Mouse (Mus musculus): ENCODE results near the gene Rbm4b. TPM values are rescaled to one million over a fixed set of nuclear protein-coding genes. Genes with fewer than 3 reads are reported as not detected.

Gene Rbm4b
- polyA plus RNA-seq, 1 experiment = 5.3 TPM

DNA sequence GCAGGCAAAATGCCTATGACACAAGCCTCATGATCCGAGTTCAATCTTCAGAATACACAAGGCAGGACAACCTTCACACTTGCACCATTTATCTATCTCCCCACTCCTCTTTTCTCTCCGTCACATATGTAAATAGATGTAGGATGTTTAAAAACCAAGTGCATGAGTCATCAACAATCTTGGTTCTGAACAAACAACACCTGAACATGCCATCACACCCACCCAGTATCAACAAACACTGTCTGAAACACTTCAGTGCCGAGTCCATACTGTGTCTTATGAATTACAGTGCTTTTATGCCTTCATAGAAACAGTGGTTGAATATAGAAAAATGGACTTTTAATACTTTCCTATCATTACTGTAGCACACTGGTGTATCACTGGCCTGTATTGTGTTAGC lies 16.5 kb downstream of the Rbm4b start:
- no peak for TF ChIP-seq GATA1 (IDR thresholded peaks at IDR 0.05; ENCODE audit: low read length)

GRCm38 (mm10) chr19:4782891-4783290 lies 26.6 kb downstream of the Rbm4b start:
- no peak for TF ChIP-seq GATA1 (IDR thresholded peaks at IDR 0.05; ENCODE audit: low read length)

GRCm38 (mm10) chr19:4785206-4785605 lies 28.9 kb downstream of the Rbm4b start:
- no peak for TF ChIP-seq GATA1 (IDR thresholded peaks at IDR 0.05; ENCODE audit: low read length)

- TF ChIP-seq GATA1 (IDR thresholded peaks at IDR 0.05; ENCODE audit: low read length) = no peak
These were observed 30.0 kb downstream of the Rbm4b start for GRCm38 (mm10) chr19:4786313-4786712.

- no peak for TF ChIP-seq GATA1 (IDR thresholded peaks at IDR 0.05; ENCODE audit: low read length)
These were observed 37.1 kb downstream of the Rbm4b start for GRCm38 (mm10) chr19:4793281-4793830.

GRCm38 (mm10) chr19:4793831-4794422 lies 37.6 kb downstream of the Rbm4b start, which contains the start of gene Rbm4:
TSS of gene Rbm4 (minus strand) at chr19:4793901.
- TF ChIP-seq GATA1 (IDR thresholded peaks at IDR 0.05; ENCODE audit: low read length) = no peak

DNA sequence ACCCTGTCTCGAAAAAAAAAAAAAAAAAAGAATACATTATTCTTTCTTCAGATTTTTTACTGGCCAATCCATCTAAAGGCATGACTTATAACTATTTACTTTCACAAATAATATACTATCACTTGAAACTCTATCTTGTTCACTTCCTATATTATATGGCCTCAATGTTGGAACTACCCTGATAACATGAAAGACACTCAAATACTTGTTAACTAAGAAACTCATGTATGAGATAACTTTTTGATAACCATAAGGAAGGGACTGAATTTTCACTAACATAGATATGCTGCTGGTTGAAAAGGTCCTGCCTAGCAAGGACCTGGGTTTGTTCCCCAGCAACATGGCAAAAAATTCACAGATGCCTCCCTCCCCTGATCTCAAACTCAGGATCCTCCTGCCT lies 39.6 kb downstream of the Rbm4b start:
- no peak for TF ChIP-seq GATA1 (IDR thresholded peaks at IDR 0.05; ENCODE audit: low read length)

DNA sequence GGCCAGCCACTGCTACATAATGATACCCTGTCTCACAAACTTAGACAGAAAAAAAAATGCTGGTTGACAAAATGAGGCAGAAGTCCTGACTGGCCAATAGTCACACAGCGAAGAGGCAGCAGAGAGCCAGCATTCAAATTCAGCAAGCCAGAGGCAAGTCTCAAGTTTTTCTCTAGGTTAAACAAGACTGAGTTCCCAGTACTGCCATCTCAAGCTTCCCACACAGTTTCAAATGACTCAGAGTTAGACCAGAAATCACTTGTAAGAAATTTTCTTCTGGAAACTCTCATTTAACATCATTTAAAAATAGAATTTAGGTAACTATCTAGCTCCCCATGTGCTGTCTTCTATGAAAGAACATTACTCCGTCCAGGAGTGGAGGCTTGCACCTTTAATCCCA lies 41.5 kb downstream of the Rbm4b start:
- TF ChIP-seq GATA1 (IDR thresholded peaks at IDR 0.05; ENCODE audit: low read length) = no peak

DNA sequence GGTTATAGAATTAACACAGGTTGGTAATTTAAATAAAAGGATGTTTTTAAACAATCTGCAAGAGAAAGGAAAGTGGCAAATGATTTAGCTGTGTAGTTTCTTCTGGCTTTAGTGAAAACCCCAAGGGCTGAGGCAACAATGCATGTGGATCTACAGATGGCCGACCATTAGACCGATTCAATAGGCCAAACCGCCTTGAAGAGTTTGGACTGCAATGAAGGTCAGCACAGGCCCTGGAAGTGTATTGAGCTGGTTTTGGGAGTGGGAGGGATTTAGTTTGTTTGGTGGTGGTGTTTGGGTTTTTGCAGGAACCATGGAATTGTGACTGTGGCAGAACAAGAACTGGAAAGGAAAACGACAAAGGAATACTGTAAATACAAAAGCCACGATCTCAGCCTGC lies 42.8 kb downstream of the Rbm4b start:
- TF ChIP-seq GATA1 (IDR thresholded peaks at IDR 0.05; ENCODE audit: low read length) = no peak

- TF ChIP-seq GATA1 (IDR thresholded peaks at IDR 0.05; ENCODE audit: low read length) = no peak
These were observed 46.4 kb downstream of the Rbm4b start for GRCm38 (mm10) chr19:4802691-4803091.

DNA sequence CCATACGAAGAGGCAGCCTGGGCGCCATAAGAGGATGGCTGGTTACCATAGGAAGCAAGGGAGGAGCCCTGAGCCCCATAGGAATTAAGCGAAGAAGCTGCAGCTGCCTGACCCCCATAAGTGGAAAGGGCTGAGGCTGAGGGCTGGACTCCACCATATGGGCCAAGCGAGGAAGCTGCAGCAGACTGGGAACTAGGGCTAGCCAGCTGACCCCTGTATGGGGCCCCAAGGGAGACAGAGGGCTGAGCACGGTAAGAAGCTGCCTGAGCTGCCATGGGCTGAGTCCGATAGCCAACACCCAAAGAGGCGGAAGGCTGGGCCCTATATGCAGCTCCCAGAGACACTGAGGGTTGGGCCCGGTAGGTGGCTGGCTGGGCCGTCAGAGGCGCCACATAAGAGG lies 47.0 kb downstream of the Rbm4b start:
- no peak for TF ChIP-seq GATA1 (IDR thresholded peaks at IDR 0.05; ENCODE audit: low read length)

DNA sequence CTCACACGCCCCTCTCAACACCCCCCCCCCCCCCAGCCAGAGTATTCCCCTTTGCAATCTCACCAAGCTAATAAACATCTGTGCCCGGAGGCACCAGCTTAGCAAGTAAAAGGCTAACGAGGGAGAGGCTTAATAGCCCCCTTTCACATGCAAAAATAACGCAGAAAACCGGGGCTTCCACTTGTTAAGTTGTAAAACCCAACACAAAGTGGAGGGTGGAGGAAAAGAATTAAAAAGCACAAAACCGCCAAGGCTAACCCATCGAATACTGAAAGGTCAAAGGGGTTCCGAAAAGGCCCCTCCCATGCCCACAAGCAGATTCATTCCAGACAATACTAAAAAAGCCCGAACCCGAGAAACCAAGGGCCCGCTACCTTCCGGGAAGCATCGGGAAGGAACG lies 54.0 kb downstream of the Rbm4b start:
- TF ChIP-seq GATA1 (IDR thresholded peaks at IDR 0.05; ENCODE audit: low read length) = no peak

DNA sequence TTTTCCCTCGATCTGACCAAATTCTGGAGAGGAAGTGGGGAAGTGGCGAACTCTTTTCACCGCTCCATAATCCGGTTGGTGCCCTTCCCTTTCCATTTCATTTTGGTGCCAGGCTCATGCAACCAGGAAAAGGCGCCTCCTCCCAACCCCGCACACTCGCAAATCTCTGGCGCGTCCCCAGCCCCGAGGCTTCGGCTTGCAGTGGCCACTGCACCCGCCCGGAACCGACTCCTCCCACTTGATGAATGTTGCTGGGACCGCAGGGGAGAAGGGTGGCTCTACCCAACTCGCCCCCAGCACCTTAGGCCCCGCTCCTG lies 54.4 kb downstream of the Rbm4b start:
- TF ChIP-seq GATA1 (IDR thresholded peaks at IDR 0.05; ENCODE audit: low read length) = no peak

- TF ChIP-seq GATA1 (IDR thresholded peaks at IDR 0.05; ENCODE audit: low read length) = no peak
These were observed 55.0 kb downstream of the Rbm4b start, which contains the start of the genes Gm21992 and Rbm14 for GRCm38 (mm10) chr19:4811063-4811908. TSS of gene Gm21992 (minus strand) at chr19:4811612. TSS of gene Rbm14 (minus strand) at chr19:4811634.

- no peak for TF ChIP-seq GATA1 (IDR thresholded peaks at IDR 0.05; ENCODE audit: low read length)
These were observed 55.6 kb downstream of the Rbm4b start for GRCm38 (mm10) chr19:4811909-4812242.

DNA sequence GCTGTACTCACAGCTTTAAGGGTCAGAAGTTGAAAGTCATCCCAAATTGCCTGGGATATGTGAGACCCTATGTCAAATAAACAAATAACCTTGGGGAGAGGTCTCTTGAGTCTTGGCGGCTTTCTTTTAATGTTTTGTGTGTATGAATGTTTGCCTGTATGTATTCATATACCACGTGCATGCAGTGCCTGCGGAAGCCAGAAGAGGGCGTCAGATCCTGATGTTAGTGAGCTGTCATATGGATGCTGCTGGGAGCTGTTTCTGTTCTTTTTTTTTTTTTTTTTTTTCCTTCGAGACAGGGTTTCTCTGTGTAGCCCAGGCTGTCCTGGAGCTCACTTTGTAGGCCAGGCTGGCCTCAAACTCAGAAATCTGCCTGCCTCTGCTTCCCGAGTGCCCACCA lies 56.7 kb downstream of the Rbm4b start:
- no peak for TF ChIP-seq GATA1 (IDR thresholded peaks at IDR 0.05; ENCODE audit: low read length)

Other genes with a start within 250 kb of the Rbm4b start
- 20.4 TPM in 2 replicates for gene Pcx, start 246.0 kb upstream of the Rbm4b start, polyA plus RNA-seq (2012)
- gene Lrfn4, start 140.8 kb upstream of the Rbm4b start, polyA plus RNA-seq (2012) = 14.9 and 15.4 TPM in 2 replicates
- gene Rce1, start 130.9 kb upstream of the Rbm4b start, polyA plus RNA-seq (2012) = 17.6 and 40.7 TPM in 2 replicates
- gene Gm960, start 57.8 kb upstream of the Rbm4b start, polyA plus RNA-seq (2012) = 0.24 TPM in 1 of 2 replicates, not detected in the other
- 0.01 and 0.02 TPM in 2 replicates for gene Sptbn2, start 45.3 kb upstream of the Rbm4b start, polyA plus RNA-seq (2012)
- 1.8 and 15.4 TPM in 2 replicates for gene Rbm4, start 37.4 kb downstream of the Rbm4b start, polyA plus RNA-seq (2012)
- gene Gm21992, start 55.1 kb downstream of the Rbm4b start, polyA plus RNA-seq (2012) = 1.7 and 12.6 TPM in 2 replicates
- 46.8 and 61.5 TPM in 2 replicates for gene Rbm14, start 55.1 kb downstream of the Rbm4b start, polyA plus RNA-seq (2012)
- 56.4 and 100 TPM in 2 replicates for gene Ccs, start 82.8 kb downstream of the Rbm4b start, polyA plus RNA-seq (2012)
- 0.02 TPM in 1 of 2 replicates, not detected in the other for gene Ccdc87, start 82.9 kb downstream of the Rbm4b start, polyA plus RNA-seq (2012)
- gene Ctsf, start 98.6 kb downstream of the Rbm4b start, polyA plus RNA-seq (2012) = not detected in 2 replicates
- gene Actn3, start 121.4 kb downstream of the Rbm4b start, polyA plus RNA-seq (2012) = 0.50 and 0.64 TPM in 2 replicates
- gene Zdhhc24, start 122.2 kb downstream of the Rbm4b start, polyA plus RNA-seq (2012) = 2.4 and 3.2 TPM in 2 replicates
- 3.6 and 4.9 TPM in 2 replicates for gene Bbs1, start 150.1 kb downstream of the Rbm4b start, polyA plus RNA-seq (2012)
- gene Dpp3, start 171.8 kb downstream of the Rbm4b start, polyA plus RNA-seq (2012) = 72.5 and 78.7 TPM in 2 replicates
- gene Peli3, start 186.6 kb downstream of the Rbm4b start, polyA plus RNA-seq (2012) = 0.09 and 0.31 TPM in 2 replicates
- 79.7 and 109 TPM in 2 replicates for gene Mrpl11, start 205.7 kb downstream of the Rbm4b start, polyA plus RNA-seq (2012)
- not detected in 2 replicates for gene Npas4, start 233.8 kb downstream of the Rbm4b start, polyA plus RNA-seq (2012)